Mouse (Mus musculus): Measurements from ENCODE around the gene Cdh5. TPM values are rescaled to one million over a fixed set of nuclear protein-coding genes. Genes with fewer than 3 reads are reported as not detected.

Gene Cdh5
- total RNA-seq, 2 experiments from 2014 or later = 16.1 to 19.5 TPM

DNA sequence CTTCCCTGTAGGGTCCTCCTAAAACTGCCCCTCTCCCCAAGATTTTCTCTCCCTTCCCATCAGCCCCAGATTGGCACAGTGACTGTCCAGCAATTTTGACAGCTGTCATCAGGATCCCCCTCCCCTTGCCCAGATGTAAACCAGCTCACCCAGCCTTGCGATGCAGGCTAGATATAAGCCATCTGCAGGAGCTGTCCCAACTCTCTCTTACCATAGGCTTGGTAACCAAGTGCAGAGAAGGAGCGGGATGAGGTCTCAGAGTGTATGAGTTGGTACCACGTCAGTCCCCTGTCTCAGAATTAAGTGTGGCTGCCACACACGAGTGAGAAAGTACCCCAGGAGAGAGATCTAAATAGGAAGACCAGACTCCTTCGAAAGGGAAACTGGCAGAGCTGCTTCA lies 87.0 kb downstream of the Cdh5 start:
- no peak for DNase-seq (ENCODE audit: low spot score in 2 of 2)

DNA sequence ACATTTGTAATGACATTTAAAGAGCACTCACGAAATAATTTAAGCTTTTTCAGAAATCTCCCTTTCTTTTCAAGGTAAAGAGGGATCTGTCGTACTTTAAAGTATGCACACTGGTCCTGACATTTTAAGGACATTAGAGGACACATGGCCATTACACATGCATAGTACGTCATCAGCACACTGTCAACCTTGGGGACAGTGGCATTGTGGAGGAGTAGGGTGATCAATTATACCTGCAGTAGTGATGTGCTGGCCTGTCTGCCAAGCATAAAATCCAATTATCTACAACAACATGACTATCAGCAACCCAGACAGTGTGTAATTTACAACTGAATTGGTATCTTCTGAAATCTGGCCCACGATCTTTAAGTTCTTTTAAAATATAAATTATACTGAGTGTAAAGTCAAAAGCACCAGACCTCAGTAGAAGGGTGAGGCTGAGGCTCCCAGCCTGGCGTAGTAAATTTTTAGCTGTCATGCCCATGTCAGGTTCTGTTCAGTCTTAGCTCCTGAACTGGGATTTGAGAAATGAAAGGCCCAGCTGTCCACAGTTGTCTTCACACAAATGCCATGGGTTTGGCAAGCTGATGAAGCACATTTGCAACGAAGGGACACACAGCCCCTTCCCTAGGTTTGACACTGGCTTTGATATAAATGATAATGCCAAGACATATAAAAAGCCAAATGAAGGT lies 89.5 kb downstream of the Cdh5 start:
- DNase-seq (ENCODE audit: low spot score in 2 of 2) = no peak

DNA sequence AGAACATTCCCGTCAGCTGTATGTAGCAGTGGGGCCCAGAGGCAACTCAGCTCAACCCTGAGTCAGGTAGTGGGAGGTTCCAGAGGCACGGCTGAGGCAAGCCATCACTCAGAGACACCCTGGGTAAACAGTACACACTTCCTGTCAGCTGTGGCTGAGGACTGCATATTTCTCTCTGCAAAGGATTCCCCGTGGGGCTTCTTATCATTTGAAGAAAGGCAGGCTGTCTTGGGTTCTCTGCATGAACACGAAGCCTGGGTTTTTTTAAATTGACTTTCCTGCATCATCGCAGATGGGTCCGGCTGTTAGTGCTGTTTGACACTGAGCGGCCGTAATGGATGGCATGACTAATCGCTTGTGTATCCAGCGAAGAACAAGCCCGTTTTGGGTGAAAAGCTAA lies 90.1 kb downstream of the Cdh5 start:
- DNase-seq (ENCODE audit: low spot score in 2 of 2) = no peak

Other genes with a start within 250 kb of the Cdh5 start
- gene Bean1, start 68.8 kb downstream of the Cdh5 start, total RNA-seq (2021) = 10 to 100 TPM; 13.9 to 15.0 TPM
- gene Tk2, start 146.9 kb downstream of the Cdh5 start, total RNA-seq (2021) = 10 to 100 TPM; 34.6 to 37.3 TPM
- gene Cklf, start 149.2 kb downstream of the Cdh5 start, total RNA-seq (2021) = 10 to 100 TPM; 10.2 to 13.8 TPM
- gene Cmtm2a, start 191.6 kb downstream of the Cdh5 start, total RNA-seq (2021) = not detected
- not detected for gene Gm45711, start 208.5 kb downstream of the Cdh5 start, total RNA-seq (2021)
- not detected for gene Cmtm1, start 208.5 kb downstream of the Cdh5 start, total RNA-seq (2021)
- not detected for gene Gm11020, start 219.9 kb downstream of the Cdh5 start, total RNA-seq (2021)
- not detected for gene Cmtm2b, start 220.6 kb downstream of the Cdh5 start, total RNA-seq (2021)
- 10 to 100 TPM; 18.5 to 23.5 TPM for gene Cmtm3, start 237.8 kb downstream of the Cdh5 start, total RNA-seq (2021)